ENCODE assay signal across 33 mouse cellular contexts in the genomic region with DNA sequence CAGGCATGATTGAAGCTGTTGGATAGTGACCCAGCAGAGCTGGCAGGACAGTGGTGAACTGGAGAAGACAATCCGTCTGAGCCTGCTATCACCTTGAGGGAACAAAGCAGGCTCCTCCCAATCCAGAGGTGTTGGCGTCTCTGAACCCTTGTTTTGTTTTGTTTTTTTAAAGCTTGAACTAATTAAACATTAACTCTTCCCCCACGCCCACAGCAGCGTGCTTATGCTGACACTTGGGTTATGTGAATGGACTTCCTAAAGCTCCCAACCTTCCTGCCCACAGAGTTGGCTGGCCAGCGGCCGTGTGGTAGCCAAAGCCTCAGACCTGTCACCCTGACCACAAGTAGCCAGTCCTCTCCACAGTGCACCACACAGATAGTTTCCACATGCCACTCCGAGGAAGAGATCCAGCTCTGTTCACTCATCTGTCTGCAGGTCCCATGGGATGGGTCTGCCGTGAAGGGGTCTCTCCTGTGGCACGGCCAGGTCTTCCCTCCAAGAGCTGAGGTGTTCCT. TPM values are rescaled to one million over a fixed set of nuclear protein-coding genes. Genes with fewer than 3 reads are reported as not detected.
DNase-seq lines count a peak whose midpoint lies in the region; ATAC-seq and TF ChIP-seq lines count a peak whose summit lies in the region.
"Had no signal": no experiment of that assay in that cellular context is flagged by ENCODE, and none has a peak within 500 bp of the region (broad histone marks: within the 10 kb centered on the region; RNA-seq: fewer than 3 reads in every experiment).

No protein-coding gene starts in this region.

- H3K4me1 ChIP-seq in hindbrain, embryonic 10.5 days (replicated peaks): 0 out of 2 replicates have a peak, but pooled peaks cover 3% of the 10 kb centered on the region
- no peaks in the 10 kb centered on the region for H3K4me1 ChIP-seq in hindbrain, postnatal 0 days (ENCODE audit: insufficient read depth, low read length)
- H3K4me1 ChIP-seq: forebrain, embryonic 15.5 days; heart, embryonic 13.5 days; hindbrain, embryonic 15.5 days had no signal

- H3K27ac ChIP-seq in hindbrain, embryonic 10.5 days: 0 out of 2 replicates have a peak overlapping the region, but pooled peaks have one; percentile 23
- no peak overlapping the region for H3K27ac ChIP-seq in hindbrain, postnatal 0 days
- H3K27ac ChIP-seq: forebrain, embryonic 15.5 days; heart, embryonic 13.5 days; hindbrain, embryonic 15.5 days; stomach, postnatal 0 days had no signal

- TF ChIP-seq CTCF in hindbrain, postnatal 0 days (IDR thresholded peaks at IDR 0.05; ENCODE audit: low read depth): no peak

- H3K4me3 ChIP-seq in hindbrain, embryonic 10.5 days: no peak overlapping the region
- no peak overlapping the region for H3K4me3 ChIP-seq in hindbrain, postnatal 0 days (ENCODE audit: low read length)
- H3K4me3 ChIP-seq: forebrain, embryonic 15.5 days; heart, embryonic 13.5 days; hindbrain, embryonic 15.5 days had no signal

- no peak overlapping the region for H3K9ac ChIP-seq in hindbrain, postnatal 0 days (replicated peaks; ENCODE audit: low read length)
- H3K9ac ChIP-seq: forebrain, embryonic 15.5 days; heart, embryonic 13.5 days; hindbrain, embryonic 15.5 days had no signal

- no peaks in the 10 kb centered on the region for H3K9me3 ChIP-seq in hindbrain, embryonic 10.5 days
- H3K9me3 ChIP-seq in hindbrain, postnatal 0 days (ENCODE audit: low read length): no peaks in the 10 kb centered on the region
- H3K9me3 ChIP-seq: forebrain, embryonic 15.5 days; heart, embryonic 13.5 days; hindbrain, embryonic 15.5 days had no signal

- DNase-seq in hindbrain, embryonic 10.5 days (ENCODE audit: low spot score): no peak
- DNase-seq in hindbrain, postnatal 0 days (ENCODE audit: low spot score): no peak
- DNase-seq in 3134 (ENCODE audit: extremely low read depth, insufficient read length, low spot score): peak; percentile 64
- DNase-seq in kidney, adult 8-10 months: peak; percentile 30 to 40
- peak; percentile 38 to 66 for DNase-seq in kidney, postnatal 25 days
- no peak for DNase-seq in lung, adult 18-20 months
- no peak for DNase-seq in left cerebral cortex, adult 9 months (ENCODE audit: low spot score in 2 of 2)
- DNase-seq: adrenal gland, postnatal 36 days; cerebellum, adult 18-20 months; cerebellum, postnatal 14 days; heart, postnatal 10 days; layer of hippocampus, postnatal 36 days; lung, postnatal 36 days; right cerebral cortex, postnatal 4 days; thymus, adult 18-20 months; thymus, postnatal 25 days had no signal

- no peaks in the 10 kb centered on the region for H3K36me3 ChIP-seq in hindbrain, embryonic 10.5 days
- no peaks in the 10 kb centered on the region for H3K36me3 ChIP-seq in hindbrain, postnatal 0 days (ENCODE audit: insufficient read depth, low read length)
- H3K36me3 ChIP-seq: forebrain, embryonic 15.5 days; heart, embryonic 13.5 days; hindbrain, embryonic 15.5 days had no signal

- WGBS in hindbrain, embryonic 10.5 days: 84% methylated on average over 9 of the region's 9 CpGs
- WGBS in hindbrain, postnatal 0 days: 83% methylated on average over 9 of the region's 9 CpGs

- H3K27me3 ChIP-seq in hindbrain, embryonic 10.5 days (ENCODE audit: insufficient read depth, poor library complexity, severe bottlenecking): no peaks in the 10 kb centered on the region
- no peaks in the 10 kb centered on the region for H3K27me3 ChIP-seq in hindbrain, postnatal 0 days (ENCODE audit: insufficient read depth, low read length)
- H3K27me3 ChIP-seq: forebrain, embryonic 15.5 days; hindbrain, embryonic 15.5 days had no signal

- no peak for ATAC-seq in hindbrain, postnatal 0 days
- ATAC-seq: forebrain, embryonic 15.5 days; midbrain, embryonic 16.5 days had no signal

- H3K4me2 ChIP-seq in hindbrain, postnatal 0 days (ENCODE audit: low read depth, low read length): no peak overlapping the region
- H3K4me2 ChIP-seq: forebrain, embryonic 15.5 days; heart, embryonic 13.5 days; hindbrain, embryonic 15.5 days; midbrain, embryonic 11.5 days had no signal

RNA-seq across cellular contexts. Expression of gene Asb17, which starts 26.6 kb away (rescaled TPM):
- polyA plus RNA-seq in hindbrain, embryonic 10.5 days (2016; fragmentation: Nextera tagmentation; extraction: Ambion mirVana): 0.39 and 0.65 TPM in 2 replicates
- total RNA-seq in hindbrain, postnatal 0 days (2014; rRNA removed): not detected in 2 replicates
- not detected in 2 replicates for polyA plus RNA-seq in hindbrain, postnatal 0 days (2015; fragmentation: Nextera tagmentation; extraction: Ambion mirVana)
- total RNA-seq: adrenal gland, adult 18-20 months; adrenal gland, postnatal 36 days; gastrocnemius, adult 18-20 months; heart, adult 8-10 months; heart, postnatal 10 days; hematopoietic stem cell, adult 5-6 weeks; layer of hippocampus, postnatal 36 days; left cerebral cortex, postnatal 10 days; liver, adult 2 months; neutrophil, adult 5-6 weeks had no signal
- polyA plus RNA-seq: cortical plate, adult 2 months; frontal cortex, adult 2 months; intestine, embryonic 14.5 days; large intestine, adult 2 months; liver, adult 2 months had no signal

Comparison
In these comparisons a context has a peak if more than half of its experiments do, and no peak if none do; other contexts are left out.
1. DNase-seq: peak in 3134 (single experiment), kidney, adult 8-10 months (2 of 2) and kidney, postnatal 25 days (2 of 2); none in hindbrain, embryonic 10.5 days (single experiment), hindbrain, postnatal 0 days (single experiment), lung, adult 18-20 months (0 of 2) and left cerebral cortex, adult 9 months (0 of 2).